Mouse (Mus musculus): ENCODE results near the gene Wnt6. TPM values are rescaled to one million over a fixed set of nuclear protein-coding genes. Genes with fewer than 3 reads are reported as not detected.
"Not testable (repeated sequence)": the region's sequence is repeated elsewhere in the genome, so short reads cannot be mapped to it uniquely, and the experiment has no call there.

Gene Wnt6
- polyA plus RNA-seq, 2 experiments = 39.9 to 51.8 TPM

- WGBS = 70% methylated on average over 9 of the region's 9 CpGs
- no peak for ATAC-seq (ENCODE audit: low FRiP score, low read depth)
Observed at GRCm38 (mm10) chr1:74814931-74815647, 43.4 kb downstream of the Wnt6 start.

GRCm38 (mm10) chr1:74815965-74816364 is 44.3 kb downstream of the Wnt6 start:
- not testable (repeated sequence) for H3K9ac ChIP-seq (ENCODE audit: low read depth, low read length, severe bottlenecking); H3K36me3 ChIP-seq (ENCODE audit: control insufficient read depth, insufficient read depth, low read length); H3K4me2 ChIP-seq (replicated peaks; ENCODE audit: low read depth, low read length, severe bottlenecking); H3K27ac ChIP-seq (replicated peaks; ENCODE audit: low read depth, low read length); DNase-seq (ENCODE audit: low spot score); H3K9me3 ChIP-seq (ENCODE audit: control insufficient read depth, low read length); H3K4me1 ChIP-seq (ENCODE audit: control insufficient read depth, insufficient read depth, low read length); H3K4me3 ChIP-seq (replicated peaks; ENCODE audit: low read length); ATAC-seq (ENCODE audit: low FRiP score, low read depth); H3K27me3 ChIP-seq (ENCODE audit: control insufficient read depth, insufficient read depth, low read length)
- WGBS = 89% methylated on average over 6 of the region's 6 CpGs

More at GRCm38 (mm10) chr1:74814931-74815647, 43.4 kb downstream of the Wnt6 start:
- no peaks in the 10 kb centered on the region for H3K36me3 ChIP-seq (ENCODE audit: control insufficient read depth, insufficient read depth, low read length)
- no peak overlapping the region for H3K4me3 ChIP-seq (replicated peaks; ENCODE audit: low read length)
- no peak for TF ChIP-seq POLR2A (IDR thresholded peaks at IDR 0.05; ENCODE audit: borderline replicate concordance, extremely low read depth, insufficient read depth, insufficient read length)
- H3K9me3 ChIP-seq (ENCODE audit: control insufficient read depth, low read length) = no peaks in the 10 kb centered on the region
- DNase-seq (ENCODE audit: low spot score) = no peak
- H3K4me1 ChIP-seq (ENCODE audit: control insufficient read depth, insufficient read depth, low read length) = no peaks in the 10 kb centered on the region
- H3K4me2 ChIP-seq (replicated peaks; ENCODE audit: low read depth, low read length, severe bottlenecking) = no peak overlapping the region
- H3K27me3 ChIP-seq (ENCODE audit: control insufficient read depth, insufficient read depth, low read length) = no peaks in the 10 kb centered on the region
- no peak overlapping the region for H3K27ac ChIP-seq (replicated peaks; ENCODE audit: low read depth, low read length)
- H3K9ac ChIP-seq (ENCODE audit: low read depth, low read length, severe bottlenecking) = no peak overlapping the region

- peak overlapping the region; percentile 87 for H3K27ac ChIP-seq (replicated peaks; ENCODE audit: low read depth, low read length)
- no peaks in the 10 kb centered on the region for H3K36me3 ChIP-seq (ENCODE audit: control insufficient read depth, insufficient read depth, low read length)
- peak overlapping the region; percentile 68 for H3K9ac ChIP-seq (ENCODE audit: low read depth, low read length, severe bottlenecking)
- H3K4me3 ChIP-seq (replicated peaks; ENCODE audit: low read length) = peak overlapping the region; percentile 54
- ATAC-seq (ENCODE audit: low FRiP score, low read depth) = peak; percentile 92
- H3K27me3 ChIP-seq (ENCODE audit: control insufficient read depth, insufficient read depth, low read length) = no peaks in the 10 kb centered on the region
- peak; percentile 93 for DNase-seq (ENCODE audit: low spot score)
- TF ChIP-seq POLR2A (IDR thresholded peaks at IDR 0.05; ENCODE audit: borderline replicate concordance, extremely low read depth, insufficient read depth, insufficient read length) = peak; percentile 71; the same call in 1 of the 2 replicates
- H3K9me3 ChIP-seq (ENCODE audit: control insufficient read depth, low read length) = no peaks in the 10 kb centered on the region
- peak overlapping the region; percentile 56 for H3K4me2 ChIP-seq (replicated peaks; ENCODE audit: low read depth, low read length, severe bottlenecking)
- no peaks in the 10 kb centered on the region for H3K4me1 ChIP-seq (ENCODE audit: control insufficient read depth, insufficient read depth, low read length)
- 7% methylated on average over 30 of the region's 38 CpGs for WGBS
Observed at GRCm38 (mm10) chr1:74816612-74817199, 45.0 kb downstream of the Wnt6 start.

DNA sequence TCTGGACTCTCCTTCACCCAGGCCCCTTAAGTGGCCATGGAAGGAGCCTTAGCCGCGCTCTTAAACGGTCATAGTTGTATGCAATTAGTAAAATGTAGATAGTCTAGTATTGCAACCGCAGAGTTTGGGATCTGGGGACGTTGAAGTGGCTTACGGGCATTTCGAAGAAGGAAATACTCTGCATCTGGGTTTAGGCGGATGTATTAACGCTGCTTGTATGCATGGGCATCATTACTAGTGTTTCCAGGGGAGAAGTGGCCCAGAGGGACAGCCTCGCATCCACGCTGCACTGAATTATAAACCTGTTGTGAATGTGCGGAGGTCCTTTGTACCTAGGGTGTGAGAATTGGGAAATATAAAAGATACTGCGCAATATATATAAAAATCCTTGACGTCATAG is 45.5 kb downstream of the Wnt6 start:
- Histone ChIP-seq H3K27ac (replicated peaks; ENCODE audit: low read depth, low read length) (peak overlapping the region; percentile 87), H3K4me3 (replicated peaks; ENCODE audit: low read length) (peak overlapping the region; percentile 54), H3K9me3 (ENCODE audit: control insufficient read depth, low read length) (no peaks in the 10 kb centered on the region), H3K27me3 (ENCODE audit: control insufficient read depth, insufficient read depth, low read length) (no peaks in the 10 kb centered on the region), H3K4me1 (ENCODE audit: control insufficient read depth, insufficient read depth, low read length) (no peaks in the 10 kb centered on the region), H3K36me3 (ENCODE audit: control insufficient read depth, insufficient read depth, low read length) (no peaks in the 10 kb centered on the region), H3K4me2 (replicated peaks; ENCODE audit: low read depth, low read length, severe bottlenecking) (peak overlapping the region; percentile 56), H3K9ac (ENCODE audit: low read depth, low read length, severe bottlenecking) (peak overlapping the region; percentile 68)
- DNase-seq (ENCODE audit: low spot score) (no peak), ATAC-seq (ENCODE audit: low FRiP score, low read depth) (peak; percentile 20; the same call in 1 of the 2 replicates)
- WGBS = 11% methylated on average over 14 of the region's 14 CpGs
- no peak for TF ChIP-seq POLR2A (IDR thresholded peaks at IDR 0.05; ENCODE audit: borderline replicate concordance, extremely low read depth, insufficient read depth, insufficient read length)

GRCm38 (mm10) chr1:74818509-74818908 is 46.8 kb downstream of the Wnt6 start:
- no peaks in the 10 kb centered on the region for H3K9me3 ChIP-seq (ENCODE audit: control insufficient read depth, low read length)
- no peak overlapping the region for H3K9ac ChIP-seq (ENCODE audit: low read depth, low read length, severe bottlenecking)
- no peak for TF ChIP-seq POLR2A (IDR thresholded peaks at IDR 0.05; ENCODE audit: borderline replicate concordance, extremely low read depth, insufficient read depth, insufficient read length)
- H3K4me1 ChIP-seq (ENCODE audit: control insufficient read depth, insufficient read depth, low read length) = no peaks in the 10 kb centered on the region
- H3K36me3 ChIP-seq (ENCODE audit: control insufficient read depth, insufficient read depth, low read length) = no peaks in the 10 kb centered on the region
- no peak for ATAC-seq (ENCODE audit: low FRiP score, low read depth)
- DNase-seq (ENCODE audit: low spot score) = no peak
- 87% methylated on average over 1 of the region's 1 CpGs for WGBS
- no peak overlapping the region for H3K4me2 ChIP-seq (replicated peaks; ENCODE audit: low read depth, low read length, severe bottlenecking)
- no peaks in the 10 kb centered on the region for H3K27me3 ChIP-seq (ENCODE audit: control insufficient read depth, insufficient read depth, low read length)
- H3K4me3 ChIP-seq (replicated peaks; ENCODE audit: low read length) = no peak overlapping the region
- H3K27ac ChIP-seq (replicated peaks; ENCODE audit: low read depth, low read length) = no peak overlapping the region

DNA sequence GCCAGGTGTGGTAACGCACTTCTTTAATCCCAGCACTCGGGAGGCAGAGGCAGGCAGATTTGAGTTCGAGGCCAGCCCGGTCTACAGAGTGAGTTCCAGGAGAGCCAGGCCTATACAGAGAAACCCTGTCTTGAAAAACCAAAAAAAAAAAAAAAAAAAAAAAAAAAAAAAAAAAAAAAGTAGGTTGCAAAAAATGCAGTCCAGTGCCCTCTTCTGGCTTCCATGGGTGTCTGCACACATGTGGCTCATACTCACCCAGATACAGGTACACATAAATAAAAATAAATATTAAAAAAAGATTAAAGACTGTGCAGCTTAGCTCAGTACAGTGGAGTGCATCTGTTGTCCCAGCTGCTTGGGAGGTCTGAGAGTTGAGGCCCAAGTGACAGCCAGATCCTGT is 51.9 kb downstream of the Wnt6 start:
- H3K9me3 ChIP-seq (ENCODE audit: control insufficient read depth, low read length); ATAC-seq (ENCODE audit: low FRiP score, low read depth): not testable (repeated sequence)

More for the DNA sequence above, 51.9 kb downstream of the Wnt6 start:
- not testable (repeated sequence) for H3K4me2 ChIP-seq (replicated peaks; ENCODE audit: low read depth, low read length, severe bottlenecking); DNase-seq (ENCODE audit: low spot score); H3K36me3 ChIP-seq (ENCODE audit: control insufficient read depth, insufficient read depth, low read length); H3K27me3 ChIP-seq (ENCODE audit: control insufficient read depth, insufficient read depth, low read length); H3K27ac ChIP-seq (replicated peaks; ENCODE audit: low read depth, low read length); H3K4me1 ChIP-seq (ENCODE audit: control insufficient read depth, insufficient read depth, low read length); H3K9ac ChIP-seq (ENCODE audit: low read depth, low read length, severe bottlenecking); H3K4me3 ChIP-seq (replicated peaks; ENCODE audit: low read length)
- WGBS = 96% methylated on average over 4 of the region's 4 CpGs

Measured in limb, embryonic 14.5 days (tissue).